Mouse (Mus musculus) E14TG2a.4 (cell line): ENCODE results near the gene Avl9.

Source experiments
- H3K27me3 ChIP-seq: 2 replicates; pipeline ENCODE4 v1.6.1; 2014; ENCODE audit warnings: low read length, control low read depth; ENCODE audit not compliant: insufficient read depth
- H3K36me3 ChIP-seq: 2 replicates; pipeline ENCODE4 v1.6.1; 2014; ENCODE audit warnings: low read length, control low read depth; ENCODE audit not compliant: insufficient read depth
- H3K4me1 ChIP-seq: replicated peaks from 2 replicates; pipeline ENCODE4 v1.6.1; 2014; ENCODE audit warnings: low read depth, low read length, control low read depth
- H3K4me3 ChIP-seq: replicated peaks from 2 replicates; pipeline ENCODE4 v1.5.1; 2014; ENCODE audit warnings: mild to moderate bottlenecking, low read length
- H3K9me3 ChIP-seq: 2 replicates; pipeline ENCODE4 v1.6.1; 2014; ENCODE audit warnings: low read length, control low read depth
- CTCF ChIP-seq: conservative IDR thresholded peaks from 2 replicates; pipeline ENCODE4 v1.5.1; 2014; ENCODE audit warnings: low read length
- NANOG ChIP-seq: IDR thresholded peaks from 2 replicates; pipeline ENCODE4 v1.6.1; 2014; ENCODE audit warnings: borderline replicate concordance, low read length, mixed read lengths
- POU5F1 ChIP-seq: IDR thresholded peaks from 2 replicates; pipeline ENCODE4 v1.6.1; 2014; ENCODE audit warnings: low read length, borderline replicate concordance

The Avl9 gene

GRCm38 (mm10) chr6:56797311-56798151, 82.8 kb downstream of the Avl9 start, which contains the start of gene Kbtbd2:
Gene Kbtbd2 (minus strand): TSS chr6:56797813.
- 0 out of 2 replicates have a peak, but pooled peaks cover 4% of the 10 kb centered on the region for H3K36me3 ChIP-seq
- peaks cover 44% of the 10 kb centered on the region for H3K4me1 ChIP-seq
- H3K9me3 ChIP-seq: no peaks in the 10 kb centered on the region
- 0 out of 2 replicates have a peak, but pooled peaks cover 7% of the 10 kb centered on the region for H3K27me3 ChIP-seq
- no peak for TF ChIP-seq CTCF
- no peak for TF ChIP-seq POU5F1
- TF ChIP-seq NANOG: no peak
- H3K4me3 ChIP-seq: peak within 1 kb of the TSS; percentile 88

- H3K27me3 ChIP-seq: 0 out of 2 replicates have a peak, but pooled peaks cover 7% of the 10 kb centered on the region
- TF ChIP-seq CTCF (no peak), NANOG (no peak), POU5F1 (no peak)
- H3K36me3 ChIP-seq: no peaks in the 10 kb centered on the region
- no peaks in the 10 kb centered on the region for H3K9me3 ChIP-seq
- peak overlapping the region; percentile 88 for H3K4me3 ChIP-seq
- peaks cover 38% of the 10 kb centered on the region for H3K4me1 ChIP-seq
These were observed 83.4 kb downstream of the Avl9 start for GRCm38 (mm10) chr6:56798152-56798465.

GRCm38 (mm10) chr6:56805026-56805425, 90.3 kb downstream of the Avl9 start:
- no peaks in the 10 kb centered on the region for H3K4me1 ChIP-seq
- no peaks in the 10 kb centered on the region for H3K36me3 ChIP-seq
- H3K27me3 ChIP-seq: peaks cover 22% of the 10 kb centered on the region
- TF ChIP-seq NANOG (no peak), CTCF (no peak), POU5F1 (no peak)
- no peaks in the 10 kb centered on the region for H3K9me3 ChIP-seq
- no peak overlapping the region for H3K4me3 ChIP-seq

- H3K4me1 ChIP-seq: no peaks in the 10 kb centered on the region
- no peak overlapping the region for H3K4me3 ChIP-seq
- no peak for TF ChIP-seq POU5F1
- no peak for TF ChIP-seq CTCF
- TF ChIP-seq NANOG: no peak
- peaks cover 21% of the 10 kb centered on the region for H3K27me3 ChIP-seq
- H3K9me3 ChIP-seq: no peaks in the 10 kb centered on the region
- no peaks in the 10 kb centered on the region for H3K36me3 ChIP-seq
These were observed 91.5 kb downstream of the Avl9 start for GRCm38 (mm10) chr6:56806195-56806594.

- no peaks in the 10 kb centered on the region for H3K4me1 ChIP-seq
- H3K9me3 ChIP-seq: 0 out of 2 replicates have a peak, but pooled peaks cover 5% of the 10 kb centered on the region
- TF ChIP-seq NANOG (no peak), CTCF (peak; percentile 47), POU5F1 (no peak)
- peaks cover 36% of the 10 kb centered on the region for H3K27me3 ChIP-seq
- no peaks in the 10 kb centered on the region for H3K36me3 ChIP-seq
- no peak overlapping the region for H3K4me3 ChIP-seq
These were observed 94.0 kb downstream of the Avl9 start for GRCm38 (mm10) chr6:56808656-56809055.
